Mouse (Mus musculus) forebrain, embryonic 15.5 days (tissue): ENCODE data around the gene Klk1. TPM values are rescaled to one million over a fixed set of nuclear protein-coding genes. Genes with fewer than 3 reads are reported as not detected.

Source experiments
- polyA plus RNA-seq: library from polyadenylated mRNA; unstranded; fragments of >200 nt; fragmentation: Nextera tagmentation; extraction: Ambion mirVana; gene quantifications from 2 replicates; pipeline ENCODE4 v1.2.1, GENCODE M21; 2015

The Klk1 gene
- polyA plus RNA-seq, 1 experiment from 2014 or later, result not detected

Other genes starting within 250 kb of the Klk1 start
- gene Klk1b9, start 249.3 kb upstream of the Klk1 start, polyA plus RNA-seq, result not detected in 2 replicates
- gene Klk1b11, start 229.5 kb upstream of the Klk1 start, polyA plus RNA-seq, result not detected in 2 replicates
- not detected in 2 replicates for gene Klk1b26, start 213.2 kb upstream of the Klk1 start, polyA plus RNA-seq
- gene Klk1b27, start 173.1 kb upstream of the Klk1 start, polyA plus RNA-seq, result not detected in 2 replicates
- not detected in 2 replicates for gene Klk1b21, start 123.0 kb upstream of the Klk1 start, polyA plus RNA-seq
- gene Klk1b22, start 112.7 kb upstream of the Klk1 start, polyA plus RNA-seq, result not detected in 2 replicates
- gene Klk1b16, start 88.6 kb upstream of the Klk1 start, polyA plus RNA-seq, result not detected in 2 replicates
- not detected in 2 replicates for gene Klk1b24, start 37.1 kb upstream of the Klk1 start, polyA plus RNA-seq
- gene Klk1b3, start 27.2 kb upstream of the Klk1 start, polyA plus RNA-seq, result not detected in 2 replicates
- not detected in 2 replicates for gene Klk1b4, start 17.9 kb upstream of the Klk1 start, polyA plus RNA-seq
- gene Klk1b5, start 9.4 kb upstream of the Klk1 start, polyA plus RNA-seq, result not detected in 2 replicates
- gene Gm36864, start 10.8 kb downstream of the Klk1 start, polyA plus RNA-seq, result not detected in 2 replicates
- 0.72 and 1.2 TPM in 2 replicates for gene 1700028J19Rik, start 21.3 kb downstream of the Klk1 start, polyA plus RNA-seq
- 219 and 222 TPM in 2 replicates for gene 2410002F23Rik, start 21.4 kb downstream of the Klk1 start, polyA plus RNA-seq
- gene Acp4, start 32.0 kb downstream of the Klk1 start, polyA plus RNA-seq, result not detected in 2 replicates
- not detected in 2 replicates for gene Gm15517, start 36.1 kb downstream of the Klk1 start, polyA plus RNA-seq
- 3.7 TPM in 2 replicates for gene Clec11a, start 81.5 kb downstream of the Klk1 start, polyA plus RNA-seq
- gene Shank1, start 84.9 kb downstream of the Klk1 start, polyA plus RNA-seq, result 22.0 and 24.2 TPM in 2 replicates
- gene Syt3, start 158.7 kb downstream of the Klk1 start, polyA plus RNA-seq, result 24.5 and 26.7 TPM in 2 replicates
- gene 1700008O03Rik, start 160.5 kb downstream of the Klk1 start, polyA plus RNA-seq, result 1.1 and 1.4 TPM in 2 replicates
- 15.6 and 15.7 TPM in 2 replicates for gene Lrrc4b, start 203.7 kb downstream of the Klk1 start, polyA plus RNA-seq
- 4.3 and 5.8 TPM in 2 replicates for gene Aspdh, start 240.0 kb downstream of the Klk1 start, polyA plus RNA-seq
- 52.5 and 56.6 TPM in 2 replicates for gene Josd2, start 242.6 kb downstream of the Klk1 start, polyA plus RNA-seq